Mouse (Mus musculus) megakaryocyte, embryonic 14.5 days (primary cell): ENCODE measurements around the gene Gse1.

Experiments
- FLI1 ChIP-seq: IDR thresholded peaks from 2 replicates; pipeline ENCODE4 v1.6.1; 2012; ENCODE audit warnings: low read length, inconsistent platforms, mixed read lengths
- GATA1 ChIP-seq: IDR thresholded peaks from 3 replicates; pipeline ENCODE4 v1.6.1; 2012; ENCODE audit warnings: mixed read lengths, low read length, inconsistent platforms, borderline replicate concordance

DNA sequence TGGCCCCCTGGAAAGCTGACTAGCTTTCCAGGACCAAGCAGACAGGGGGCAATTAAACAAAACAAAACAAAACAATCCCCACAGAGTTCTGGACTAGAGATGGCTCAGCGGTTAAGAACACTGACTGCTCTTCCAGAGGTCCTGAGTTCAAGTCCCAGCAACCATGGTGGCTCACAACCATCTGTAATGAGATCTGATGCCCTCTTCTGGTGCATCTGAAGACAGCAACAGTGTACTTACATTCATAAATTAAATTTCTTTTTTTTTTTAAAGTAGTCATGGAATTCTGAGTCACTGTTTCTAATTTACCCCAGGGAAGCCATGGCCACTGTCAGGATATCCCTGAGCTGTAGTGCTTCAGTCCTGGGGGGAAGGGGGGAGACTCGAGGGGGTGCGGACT is 386.2 kb downstream of the Gse1 start:
- TF ChIP-seq GATA1 (no peak), FLI1 (no peak)
